Mouse (Mus musculus) hindbrain, embryonic 14.5 days (tissue): ENCODE data around the gene Slc29a1. TPM values are rescaled to one million over a fixed set of nuclear protein-coding genes. Genes with fewer than 3 reads are reported as not detected.

ENCODE experiments used
- ATAC-seq: fragments of 200-750 bp; cut with Nextera tagmentation; 2 replicates; pipeline ENCODE4 v1.8.0; 2017; ENCODE audit warnings: moderate number of reproducible peaks, mild to moderate bottlenecking, moderate TSS enrichment, moderate library complexity; ENCODE audit not compliant: low FRiP score
- DNase-seq: peaks from one replicate; pipeline ENCODE4 v3.0.0-alpha.2; 2015; ENCODE audit warnings: low spot score
- H3K27ac ChIP-seq: fragments of 300-500 bp; sonication (generic); 2 replicates; pipeline ENCODE4 v1.5.1; 2014; ENCODE audit warnings: mild to moderate bottlenecking, moderate library complexity
- H3K27me3 ChIP-seq: fragments of 300-500 bp; sonication (generic); 2 replicates; pipeline ENCODE4 v1.6.1; 2014; ENCODE audit warnings: mild to moderate bottlenecking, low read length, mixed read lengths; ENCODE audit not compliant: control insufficient read depth, insufficient read depth
- H3K36me3 ChIP-seq: fragments of 300-500 bp; sonication (generic); replicated peaks from 2 replicates; pipeline ENCODE4 v1.6.1; 2014; ENCODE audit not compliant: control insufficient read depth, insufficient read depth
- H3K4me1 ChIP-seq: fragments of 300-500 bp; sonication (generic); replicated peaks from 2 replicates; pipeline ENCODE4 v1.6.1; 2014; ENCODE audit warnings: antibody characterized with exemption, low read length, mixed read lengths; ENCODE audit not compliant: control insufficient read depth, insufficient read depth
- H3K4me2 ChIP-seq: fragments of 300-500 bp; sonication (generic); replicated peaks from 2 replicates; pipeline ENCODE4 v1.6.1; 2014; ENCODE audit warnings: mild to moderate bottlenecking, moderate library complexity
- H3K4me3 ChIP-seq: fragments of 300-500 bp; sonication (generic); replicated peaks from 2 replicates; pipeline ENCODE4 v1.5.1; 2014; ENCODE audit warnings: mild to moderate bottlenecking, low read length
- H3K9ac ChIP-seq: fragments of 300-500 bp; sonication (generic); 2 replicates; pipeline ENCODE4 v1.6.1; 2014
- H3K9me3 ChIP-seq: fragments of 300-500 bp; sonication (generic); 2 replicates; pipeline ENCODE4 v1.6.1; 2016; ENCODE audit warnings: low read length; ENCODE audit not compliant: control insufficient read depth
- WGBS: fragments of 180-500 bp; shearing (Covaris S2); extraction: QIAGEN DNeasy Blood & Tissue Kit; methylation state at CpG from one replicate; pipeline ENCODE4 v1.1.7; 2014; 5-methylcytosine and 5-hydroxymethylcytosine counted together
- polyA plus RNA-seq: library from polyadenylated mRNA; unstranded; fragments of >200 nt; fragmentation: Nextera tagmentation; extraction: Ambion mirVana; gene quantifications from 2 replicates; pipeline ENCODE4 v1.2.1, GENCODE M21; 2014

Slc29a1 gene
- polyA plus RNA-seq, 1 experiment from 2014 or later, result 42.7 TPM

GRCm38 (mm10) chr17:45550253-45550652, 49.2 kb downstream of the Slc29a1 start:
- H3K9ac ChIP-seq, result peak overlapping the region; percentile 99; the same call in 1 of the 2 replicates
- ATAC-seq, result no peak
- H3K36me3 ChIP-seq, result peaks cover 18% of the 10 kb centered on the region
- no peak for DNase-seq
- peak overlapping the region; percentile 95; the same call in 1 of the 2 replicates for H3K27ac ChIP-seq
- peak overlapping the region; percentile 59 for H3K4me2 ChIP-seq
- 25% methylated on average over 5 of the region's 5 CpGs for WGBS
- peaks cover 19% of the 10 kb centered on the region for H3K27me3 ChIP-seq
- no peaks in the 10 kb centered on the region for H3K9me3 ChIP-seq
- H3K4me1 ChIP-seq, result peaks cover 23% of the 10 kb centered on the region
- H3K4me3 ChIP-seq, result peak overlapping the region; percentile 90; the same call in 1 of the 2 replicates

- Histone ChIP-seq H3K27ac (peak within 1 kb of the TSS; percentile 95), H3K4me1 (peaks cover 29% of the 10 kb centered on the region), H3K4me2 (peak within 1 kb of the TSS; percentile 59), H3K27me3 (peaks cover 25% of the 10 kb centered on the region), H3K4me3 (peak within 1 kb of the TSS; percentile 90), H3K36me3 (peaks cover 24% of the 10 kb centered on the region), H3K9ac (peak within 1 kb of the TSS; percentile 99), H3K9me3 (no peaks in the 10 kb centered on the region)
- DNase-seq, result peak; percentile 70
- WGBS, result under 1% methylated on average over 12 of the region's 29 CpGs
- peak; percentile 57 for ATAC-seq
Measured at GRCm38 (mm10) chr17:45549617-45550181, 49.7 kb downstream of the Slc29a1 start, which contains the start of gene Tmem151b. Gene Tmem151b (minus strand): TSS chr17:45549677.

- Histone ChIP-seq H3K9me3 (no peaks in the 10 kb centered on the region), H3K27ac (peak overlapping the region; percentile 95), H3K4me1 (peaks cover 37% of the 10 kb centered on the region), H3K27me3 (peaks cover 31% of the 10 kb centered on the region), H3K4me2 (peak overlapping the region; percentile 59), H3K4me3 (peak overlapping the region; percentile 90), H3K9ac (peak overlapping the region; percentile 99), H3K36me3 (peaks cover 31% of the 10 kb centered on the region)
- DNase-seq (peak; percentile 67), ATAC-seq (peak; percentile 67)
- 3% methylated on average over 43 of the region's 68 CpGs for WGBS
Measured at GRCm38 (mm10) chr17:45548541-45549512, 50.6 kb downstream of the Slc29a1 start.

GRCm38 (mm10) chr17:45547461-45548190, 51.8 kb downstream of the Slc29a1 start:
- Histone ChIP-seq H3K27ac (no peak overlapping the region; the same call in 1 of the 2 replicates), H3K9ac (peak overlapping the region; percentile 99; the same call in 1 of the 2 replicates), H3K4me3 (peak overlapping the region; percentile 90), H3K4me2 (peak overlapping the region; percentile 59), H3K4me1 (peaks cover 39% of the 10 kb centered on the region), H3K36me3 (peaks cover 31% of the 10 kb centered on the region), H3K27me3 (peaks cover 31% of the 10 kb centered on the region), H3K9me3 (no peaks in the 10 kb centered on the region)
- ATAC-seq (no peak), DNase-seq (no peak)
- WGBS, result 80% methylated on average over 5 of the region's 5 CpGs

GRCm38 (mm10) chr17:45546941-45547340, 52.5 kb downstream of the Slc29a1 start:
- Histone ChIP-seq H3K27me3 (peaks cover 35% of the 10 kb centered on the region), H3K4me1 (peaks cover 39% of the 10 kb centered on the region), H3K9me3 (no peaks in the 10 kb centered on the region), H3K4me2 (peak overlapping the region; percentile 11; the same call in 1 of the 2 replicates), H3K27ac (no peak overlapping the region), H3K4me3 (0 out of 2 replicates have a peak overlapping the region, but pooled peaks have one; percentile 2), H3K9ac (no peak overlapping the region), H3K36me3 (peaks cover 31% of the 10 kb centered on the region)
- DNase-seq (no peak), ATAC-seq (no peak)
- 76% methylated on average over 16 of the region's 16 CpGs for WGBS

- Histone ChIP-seq H3K4me1 (peaks cover 35% of the 10 kb centered on the region), H3K9ac (no peak overlapping the region; the same call in 1 of the 2 replicates), H3K36me3 (peaks cover 31% of the 10 kb centered on the region), H3K27ac (no peak overlapping the region), H3K27me3 (peaks cover 36% of the 10 kb centered on the region), H3K9me3 (no peaks in the 10 kb centered on the region), H3K4me2 (peak overlapping the region; percentile 32), H3K4me3 (peak overlapping the region; percentile 8)
- 8% methylated on average over 74 of the region's 74 CpGs for WGBS
- DNase-seq (no peak), ATAC-seq (no peak)
Measured at GRCm38 (mm10) chr17:45545278-45545961, 54.0 kb downstream of the Slc29a1 start.

- H3K4me2 ChIP-seq, result peak overlapping the region; percentile 32
- 0 out of 2 replicates have a peak overlapping the region, but pooled peaks have one; percentile 24 for H3K9ac ChIP-seq
- H3K4me3 ChIP-seq, result peak overlapping the region; percentile 8; the same call in 1 of the 2 replicates
- H3K9me3 ChIP-seq, result no peaks in the 10 kb centered on the region
- DNase-seq, result no peak
- ATAC-seq, result no peak
- H3K27ac ChIP-seq, result no peak overlapping the region
- peaks cover 31% of the 10 kb centered on the region for H3K36me3 ChIP-seq
- peaks cover 32% of the 10 kb centered on the region for H3K4me1 ChIP-seq
- peaks cover 36% of the 10 kb centered on the region for H3K27me3 ChIP-seq
- 6% methylated on average over 42 of the region's 46 CpGs for WGBS
Measured at GRCm38 (mm10) chr17:45544873-45545277, 54.5 kb downstream of the Slc29a1 start.

- Histone ChIP-seq H3K4me3 (no peak overlapping the region), H3K36me3 (peaks cover 31% of the 10 kb centered on the region), H3K9ac (no peak overlapping the region), H3K4me1 (peaks cover 32% of the 10 kb centered on the region), H3K4me2 (peak overlapping the region; percentile 32), H3K9me3 (no peaks in the 10 kb centered on the region), H3K27ac (no peak overlapping the region), H3K27me3 (peaks cover 36% of the 10 kb centered on the region)
- ATAC-seq, result no peak
- WGBS, result 10% methylated on average over 24 of the region's 24 CpGs
- no peak for DNase-seq
Measured at GRCm38 (mm10) chr17:45544001-45544872, 55.2 kb downstream of the Slc29a1 start.
